Mouse (Mus musculus) embryo, embryonic 11 days (tissue): ENCODE measurements at regions not wholly inside any gene's neighbourhood (a gene's known extent, or its start where the extent isn't known, plus 50 kb on each side); places are given as distances from the start of the nearest gene placed in this dataset.

Experiments
- DNase-seq: peaks from one replicate; pipeline ENCODE4 v3.0.0-alpha.2; 2015

- DNase-seq = no peak
Observed at GRCm38 (mm10) chr8:112933815-112934214, 364.0 kb downstream of the Cntnap4 start.

DNA sequence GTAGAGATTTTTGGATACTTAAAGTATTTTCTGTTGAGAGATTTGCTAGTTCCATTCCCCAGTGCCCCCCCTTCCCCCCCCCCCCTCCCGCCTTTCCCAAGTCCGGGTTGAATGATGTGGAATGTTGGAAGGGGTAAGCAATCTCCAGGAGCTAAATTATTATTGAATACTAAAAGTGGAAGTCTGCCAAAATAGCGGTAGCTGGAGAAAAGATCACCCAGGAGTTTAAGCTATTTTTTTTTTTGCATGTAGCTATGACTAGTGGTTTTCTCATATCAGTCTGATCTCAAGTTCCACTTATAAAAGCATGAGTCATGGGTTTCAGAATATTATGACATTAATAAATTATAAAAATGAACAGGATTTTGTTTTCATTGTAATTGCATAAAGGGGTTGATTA is 365.6 kb downstream of the Cntnap4 start:
- DNase-seq = no peak

DNA sequence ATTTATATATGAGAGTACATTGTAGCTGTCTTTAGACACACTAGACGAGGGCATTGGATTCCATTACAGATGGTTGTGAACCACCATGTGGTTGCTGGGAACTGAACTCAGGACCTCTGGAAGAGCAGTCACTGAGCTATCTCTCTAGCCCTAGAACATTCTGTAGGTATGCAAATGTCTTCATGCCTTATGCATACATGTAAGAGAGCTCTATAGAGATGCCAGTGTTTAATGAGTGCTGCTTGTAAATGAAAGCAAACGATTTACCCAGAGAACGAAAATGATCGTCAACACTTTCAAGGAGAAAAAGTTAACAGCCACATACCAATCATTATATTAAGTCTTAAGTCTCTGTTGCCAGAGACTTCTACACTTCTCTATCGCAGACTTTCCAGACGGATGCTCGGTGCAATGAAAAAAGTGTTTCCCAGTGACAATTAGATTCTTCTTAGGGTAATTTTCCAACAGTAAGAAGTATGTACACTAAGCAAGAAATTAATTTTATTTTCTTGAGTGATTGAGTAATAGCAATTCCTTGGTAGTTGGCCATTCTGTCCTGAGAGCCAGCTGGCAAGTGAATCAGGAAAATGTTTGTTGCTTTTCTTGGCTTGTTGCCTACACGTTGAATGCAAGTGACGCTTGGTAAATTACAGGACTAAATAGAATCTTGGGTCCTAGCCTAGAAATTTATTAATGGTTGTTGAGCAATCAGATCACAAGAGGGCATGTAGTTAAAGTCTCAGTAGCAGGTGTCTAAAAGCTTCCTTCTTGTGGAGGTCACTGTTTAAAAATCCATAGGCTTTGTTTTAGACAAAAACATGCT is 366.3 kb downstream of the Cntnap4 start:
- no peak for DNase-seq

DNA sequence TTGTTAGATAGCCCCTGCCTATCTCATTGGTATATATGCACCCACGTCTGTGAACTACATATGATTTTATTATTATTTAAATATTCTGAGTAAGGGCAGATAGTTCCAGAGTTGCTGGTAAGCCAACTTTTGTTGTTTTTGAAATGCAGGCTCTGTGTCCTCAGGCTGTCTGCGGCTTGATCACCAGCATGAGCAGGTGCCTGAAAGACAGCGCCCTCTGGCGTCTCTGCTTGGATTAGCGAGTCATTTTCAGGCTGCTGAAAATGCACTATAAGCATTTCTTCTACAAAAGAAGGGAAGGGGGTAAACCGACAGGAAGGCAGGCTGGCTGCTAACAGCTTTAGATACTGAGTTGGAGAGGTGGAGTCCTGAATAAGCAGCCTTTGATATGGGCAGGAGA is 402.6 kb downstream of the Cntnap4 start:
- DNase-seq = peak; percentile 78

- DNase-seq = no peak
Observed at GRCm38 (mm10) chr8:112975734-112976133, 405.9 kb downstream of the Cntnap4 start.

DNA sequence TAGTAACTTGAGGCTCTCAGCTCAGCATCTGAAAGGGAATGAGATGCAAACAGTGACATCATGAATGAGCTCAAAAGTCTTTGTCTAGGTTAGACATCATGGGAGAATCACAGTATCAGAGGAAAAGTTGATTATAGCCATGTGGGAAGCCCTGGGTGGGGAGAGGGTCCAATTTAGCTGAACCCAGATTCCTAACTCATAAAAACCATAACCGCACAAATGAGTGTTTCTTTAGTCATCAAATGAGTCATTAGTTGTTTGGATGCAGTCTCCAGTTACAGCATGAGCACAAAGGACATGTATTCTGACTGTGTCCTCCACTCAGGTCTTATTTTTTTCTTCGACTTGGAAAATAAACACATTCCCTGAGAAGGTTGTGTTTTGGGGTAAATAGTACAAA is 406.5 kb downstream of the Cntnap4 start:
- DNase-seq = no peak

DNA sequence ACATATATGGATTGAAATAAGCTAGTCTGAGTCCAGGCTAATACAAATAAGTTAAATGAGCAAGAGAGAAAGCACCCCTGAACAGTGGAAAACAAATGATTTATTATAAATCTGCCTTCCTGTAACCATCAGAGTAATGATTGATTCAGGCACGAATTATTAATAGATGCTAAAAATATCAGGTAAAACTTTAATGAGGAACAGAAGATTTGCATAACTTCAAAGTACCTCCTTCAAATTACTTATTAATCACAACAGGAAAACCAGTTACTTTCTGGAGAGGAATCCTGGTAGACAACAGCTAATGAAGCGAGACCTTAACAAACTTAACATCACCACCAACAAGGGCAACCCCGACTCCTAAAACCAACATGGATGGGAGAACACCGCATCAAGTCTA is 423.9 kb downstream of the Cntnap4 start:
- no peak for DNase-seq

- no peak for DNase-seq
Observed at GRCm38 (mm10) chr8:113007356-113007755, 437.5 kb downstream of the Cntnap4 start.

- peak; percentile 3 for DNase-seq
Observed at GRCm38 (mm10) chr8:113028880-113029279, 459.0 kb downstream of the Cntnap4 start.

DNA sequence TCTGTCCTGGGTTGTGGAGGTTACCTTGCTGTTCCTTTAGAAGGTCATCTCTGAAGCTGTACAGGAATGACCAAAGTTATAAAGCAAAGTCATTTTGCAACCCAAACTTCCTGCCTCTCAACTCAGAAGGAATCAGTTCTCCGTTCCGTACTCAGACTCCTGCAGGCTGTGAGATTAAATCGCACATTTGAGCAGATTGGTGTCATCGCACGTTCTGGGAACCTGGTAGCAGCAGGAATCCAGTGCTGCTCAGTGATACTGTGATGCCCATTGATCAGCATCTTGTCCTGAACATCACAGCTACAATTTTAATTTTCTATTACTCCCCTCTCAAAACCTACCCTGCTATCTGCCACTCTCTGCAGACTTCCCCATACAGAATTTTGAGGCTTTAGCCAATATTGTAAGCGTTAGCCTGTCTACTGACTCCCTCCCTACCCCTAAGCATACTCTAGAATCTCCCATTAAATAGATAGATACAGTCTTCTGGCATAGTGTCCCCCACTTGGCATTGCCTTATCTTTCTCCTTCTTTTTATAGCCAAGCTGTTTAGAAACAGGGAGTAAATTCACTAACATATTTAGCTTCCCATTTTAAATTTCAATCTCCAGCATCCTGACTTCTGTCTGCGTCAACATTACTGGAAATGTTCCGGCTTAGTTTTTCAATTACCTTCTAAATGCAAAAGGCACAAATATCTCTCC is 482.1 kb downstream of the Cntnap4 start:
- DNase-seq = no peak

GRCm38 (mm10) chr8:113065246-113066169 is 495.7 kb downstream of the Cntnap4 start:
- DNase-seq = no peak

DNA sequence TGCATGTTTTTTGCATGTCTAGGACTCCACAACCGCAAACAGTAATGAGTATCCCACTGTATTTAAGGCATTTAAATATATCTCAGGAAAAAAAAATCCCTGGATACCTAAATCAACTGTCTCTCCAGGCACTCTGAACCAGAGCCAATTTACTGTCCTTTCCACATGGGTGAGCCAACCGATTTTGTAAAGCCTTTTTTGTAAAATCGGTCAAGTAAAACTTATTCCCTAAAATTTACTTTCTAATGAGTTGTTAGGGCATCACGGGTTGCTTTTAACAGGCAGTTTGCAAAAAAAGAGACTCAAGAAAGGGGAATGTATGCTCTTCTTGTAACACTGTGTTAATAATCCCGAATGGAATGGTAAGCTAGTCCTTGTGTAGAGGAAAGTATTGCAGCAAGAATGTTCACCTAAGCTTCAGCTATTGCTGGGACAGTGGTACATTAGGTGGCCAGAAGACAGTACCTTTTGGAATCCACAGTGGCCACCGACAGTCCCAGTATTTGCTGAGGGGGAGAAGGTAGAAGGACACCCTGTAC is 496.4 kb downstream of the Cntnap4 start:
- no peak for DNase-seq

DNA sequence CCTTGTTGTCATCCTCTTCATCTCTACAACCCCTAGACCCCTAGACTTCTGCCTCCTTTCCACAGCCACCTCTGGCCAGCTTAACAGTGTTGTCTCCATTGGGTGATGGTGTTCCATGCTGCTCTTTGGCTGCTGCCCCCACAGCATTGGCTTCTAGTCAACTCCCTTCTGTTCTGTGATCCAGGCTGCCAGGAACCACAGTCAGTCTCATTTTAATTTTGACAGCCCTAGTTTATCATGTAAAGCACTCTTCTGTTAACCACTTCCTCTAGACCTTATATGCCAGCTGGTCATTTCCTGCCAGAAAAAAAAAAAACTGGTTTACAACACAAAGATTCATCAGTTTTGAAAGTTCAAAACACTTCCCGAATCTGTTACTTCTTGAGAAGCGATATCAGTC is 514.1 kb downstream of the Cntnap4 start:
- DNase-seq = no peak

GRCm38 (mm10) chr8:113087586-113087985 is 517.7 kb downstream of the Cntnap4 start:
- no peak for DNase-seq

DNA sequence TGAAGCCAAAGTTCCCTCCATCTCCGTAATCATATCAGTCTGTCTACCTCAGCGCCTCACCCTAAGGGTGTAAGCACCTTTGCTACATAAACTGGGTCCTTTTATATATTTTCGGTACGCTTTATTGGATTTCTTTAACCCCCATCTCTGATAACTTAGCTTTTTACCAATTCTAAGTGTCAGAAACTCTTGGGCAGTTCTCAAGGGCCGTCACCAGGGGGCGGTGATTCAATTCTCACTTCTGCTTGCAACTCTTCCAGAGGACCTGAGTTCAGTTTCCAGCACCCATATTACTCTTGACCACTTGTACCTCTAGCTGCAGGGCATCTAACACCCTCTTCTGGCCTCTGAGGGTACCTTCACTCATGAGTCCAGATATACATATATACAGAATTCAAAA is 523.7 kb upstream of the Mon1b start:
- DNase-seq = no peak

DNA sequence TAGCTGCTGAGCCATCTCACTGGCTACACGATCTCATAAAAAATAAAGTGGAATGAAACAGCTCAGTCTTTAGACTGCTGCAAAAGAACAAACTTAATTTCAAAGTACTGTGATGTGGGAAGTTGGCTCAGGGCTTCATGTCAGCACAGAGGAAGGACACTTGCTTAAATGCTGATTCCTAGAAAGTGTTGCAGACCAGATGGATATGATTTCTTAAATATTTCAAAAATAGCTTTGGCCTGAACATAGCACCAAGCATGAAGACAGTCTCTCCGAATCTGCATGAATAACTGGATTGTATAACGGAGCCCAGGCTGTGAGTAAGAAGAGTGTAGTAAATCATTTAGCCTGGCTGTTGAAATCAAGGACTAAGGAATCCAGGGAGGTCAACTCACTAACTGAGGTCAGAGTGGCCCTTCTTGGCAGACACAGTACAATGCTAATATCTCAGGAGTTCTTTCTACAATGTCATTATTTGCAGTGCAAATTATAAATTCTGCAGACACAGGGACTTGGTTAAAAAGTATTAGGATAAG is 521.2 kb upstream of the Mon1b start:
- DNase-seq = peak; percentile 9

- DNase-seq = no peak
Observed at GRCm38 (mm10) chr8:113117241-113117640, 518.1 kb upstream of the Mon1b start.

- DNase-seq = no peak
Observed at GRCm38 (mm10) chr8:113125586-113125985, 509.8 kb upstream of the Mon1b start.

DNA sequence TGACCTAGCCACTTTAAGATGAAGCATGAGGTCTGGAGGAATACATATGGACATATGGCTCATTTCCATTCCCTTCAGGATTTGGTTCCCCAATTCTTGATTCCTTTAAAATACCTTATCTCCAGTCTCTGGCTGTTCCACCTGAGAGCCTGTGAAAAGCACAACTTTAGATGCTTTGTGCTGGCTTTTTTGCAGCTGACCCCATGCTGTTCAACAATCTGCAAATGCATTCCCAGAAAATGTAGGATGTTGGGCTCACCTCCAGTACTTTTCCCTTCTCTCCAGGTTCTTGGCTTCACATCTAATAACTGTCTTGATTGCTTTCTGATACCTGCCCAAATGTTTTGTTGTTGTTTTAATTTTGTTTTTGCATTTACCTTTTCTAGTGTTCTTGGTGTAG is 498.0 kb upstream of the Mon1b start:
- DNase-seq = no peak

GRCm38 (mm10) chr8:113140021-113140420 is 495.4 kb upstream of the Mon1b start:
- DNase-seq = no peak

DNA sequence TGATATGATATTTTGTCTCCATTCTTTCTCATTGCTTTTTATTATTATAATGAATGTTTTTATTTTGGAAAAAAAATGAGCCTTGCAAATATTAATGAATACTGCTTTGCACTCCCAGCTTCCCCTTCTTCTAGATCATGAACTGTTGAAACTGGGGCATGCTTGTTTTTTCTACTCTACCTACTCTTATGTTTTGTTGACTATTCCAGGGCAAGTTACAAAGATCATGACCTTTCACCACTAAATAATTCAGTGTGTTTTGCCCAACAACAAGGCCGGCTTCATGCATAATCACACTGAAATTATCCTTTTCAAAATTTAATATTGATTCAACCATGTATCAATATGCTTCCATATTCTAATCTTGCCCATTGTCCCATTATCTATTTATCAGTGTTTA is 494.3 kb upstream of the Mon1b start:
- DNase-seq = no peak

DNA sequence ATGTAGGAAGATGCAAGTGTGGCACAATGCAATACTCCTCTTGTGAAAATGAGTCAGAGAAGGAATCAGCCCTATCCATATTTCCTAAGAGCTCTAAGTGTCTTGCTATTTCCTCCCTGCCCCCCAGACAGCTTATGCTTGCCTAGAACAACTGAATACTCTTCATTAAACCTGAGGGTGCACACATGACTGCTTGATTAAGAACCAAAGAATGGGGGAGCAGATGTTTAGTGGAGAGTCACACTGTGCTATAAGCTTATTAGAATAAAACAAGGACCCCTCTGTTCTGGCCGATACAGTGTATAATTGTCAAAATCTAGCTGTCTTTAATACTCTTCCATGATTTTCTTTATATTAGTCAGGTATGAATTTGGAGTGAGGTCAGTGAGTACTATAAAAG is 458.8 kb upstream of the Mon1b start:
- DNase-seq = no peak

DNA sequence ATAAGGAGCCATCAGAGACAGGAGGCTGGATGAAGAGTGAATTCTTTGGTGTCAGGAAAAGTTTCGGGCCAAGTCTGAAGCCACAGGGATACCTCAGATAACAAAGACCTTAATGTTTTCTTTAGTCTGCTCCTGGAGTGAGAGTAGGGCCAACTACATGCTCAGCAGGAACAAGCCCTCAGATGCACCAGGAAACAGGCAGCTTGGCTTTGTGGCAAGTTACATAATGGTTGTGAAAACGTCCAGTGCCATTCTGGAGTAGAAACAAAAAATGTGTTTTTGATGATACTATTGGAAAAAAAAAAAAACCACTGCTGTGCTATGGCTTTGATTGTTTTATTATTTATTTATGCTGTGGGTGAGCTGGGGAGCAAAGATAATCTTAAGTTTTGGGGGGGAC is 452.2 kb upstream of the Mon1b start:
- DNase-seq = peak; percentile 0
